ENCODE assay signal across 7 mouse cellular contexts in the genomic region with DNA sequence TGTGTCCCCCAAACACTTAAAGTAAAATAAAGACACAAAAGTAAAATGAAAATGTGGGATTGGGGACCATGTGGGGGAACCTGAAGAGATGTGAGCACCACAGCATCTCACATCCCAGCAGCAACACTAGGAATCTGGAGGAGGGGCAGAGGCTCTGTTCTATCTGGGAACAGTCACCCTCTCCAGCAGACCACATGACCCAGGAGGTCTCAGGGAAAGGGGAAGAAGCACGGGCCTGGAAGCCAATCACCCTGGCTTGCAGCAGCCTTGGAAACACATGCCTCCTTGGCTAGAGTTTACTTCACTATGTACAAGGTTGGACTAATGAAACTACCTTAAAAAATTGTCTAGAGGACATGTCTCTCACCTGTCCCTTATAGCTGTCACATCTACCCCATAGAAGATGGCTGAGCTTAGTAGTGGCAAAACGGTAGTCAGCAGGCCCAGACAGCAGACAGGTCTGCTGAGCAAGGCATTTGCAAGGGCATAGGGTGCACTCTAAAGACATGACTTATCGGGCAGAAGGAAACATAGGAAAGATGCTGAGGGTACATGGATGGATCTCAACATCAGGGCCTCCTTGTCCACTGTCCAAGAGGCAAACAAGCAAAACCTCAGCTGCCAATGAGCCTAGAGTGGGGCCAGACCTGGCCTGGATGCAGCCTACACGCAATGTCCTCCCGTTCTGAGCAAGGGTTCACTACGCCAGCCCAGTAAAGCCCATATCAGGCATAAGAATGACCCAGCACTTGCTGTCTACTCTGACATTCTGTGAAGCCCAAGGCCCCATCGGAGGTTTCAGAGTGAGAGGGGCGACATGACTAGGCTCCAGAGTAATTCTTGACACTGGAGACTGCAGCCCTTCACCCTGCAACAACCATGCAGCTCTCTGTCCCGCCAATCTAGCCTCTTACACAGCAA. TPM values are rescaled to one million over a fixed set of nuclear protein-coding genes. Genes with fewer than 3 reads are reported as not detected.
A peak's percentile ranks its signal among the peaks of the same experiment; 100 is the strongest.
DNase-seq lines count a peak whose midpoint lies in the region; ATAC-seq and TF ChIP-seq lines count a peak whose summit lies in the region.

No protein-coding gene starts in this region.

- TF ChIP-seq CTCF in thymus, adult 2 months (IDR thresholded peaks at IDR 0.05; ENCODE audit: borderline replicate concordance, control insufficient read depth, extremely low read depth, insufficient read depth, low read length, poor library complexity), result no peak

- H3K4me1 ChIP-seq in thymus, adult 2 months (replicated peaks; ENCODE audit: control insufficient read depth, insufficient read depth, low read length), result peaks cover 16% of the 10 kb centered on the region
- peaks cover 31% of the 10 kb centered on the region for H3K4me1 ChIP-seq in embryonic facial prominence, embryonic 10.5 days
- H3K4me1 ChIP-seq in limb, embryonic 14.5 days (ENCODE audit: control insufficient read depth, insufficient read depth, low read length), result peaks cover 6% of the 10 kb centered on the region

- TF ChIP-seq POLR2A in thymus, adult 2 months (IDR thresholded peaks at IDR 0.05; ENCODE audit: control insufficient read depth, extremely low read depth, insufficient read depth, low read length, poor library complexity), result no peak
- TF ChIP-seq POLR2A in limb, embryonic 14.5 days (IDR thresholded peaks at IDR 0.05; ENCODE audit: borderline replicate concordance, extremely low read depth, insufficient read depth, insufficient read length), result no peak

- H3K36me3 ChIP-seq in thymus, adult 2 months (ENCODE audit: control insufficient read depth, insufficient read depth, low read length), result peaks cover 6% of the 10 kb centered on the region; the same call in 1 of the 2 replicates
- H3K36me3 ChIP-seq in embryonic facial prominence, embryonic 10.5 days (replicated peaks), result 0 out of 2 replicates have a peak, but pooled peaks cover 3% of the 10 kb centered on the region
- H3K36me3 ChIP-seq in limb, embryonic 14.5 days (ENCODE audit: control insufficient read depth, insufficient read depth, low read length), result no peaks in the 10 kb centered on the region

- H3K27me3 ChIP-seq in thymus, adult 2 months (ENCODE audit: control insufficient read depth, insufficient read depth, low read length), result no peaks in the 10 kb centered on the region; the same call in 1 of the 2 replicates
- peaks cover 19% of the 10 kb centered on the region for H3K27me3 ChIP-seq in embryonic facial prominence, embryonic 10.5 days (replicated peaks; ENCODE audit: low read depth, poor library complexity, severe bottlenecking)
- no peaks in the 10 kb centered on the region for H3K27me3 ChIP-seq in limb, embryonic 14.5 days (ENCODE audit: control insufficient read depth, insufficient read depth, low read length)

- no peak for ATAC-seq in limb, embryonic 14.5 days (ENCODE audit: low FRiP score, low read depth)

- 46% methylated on average over 9 of the region's 9 CpGs for WGBS in thymus, adult 2 months
- WGBS in embryonic facial prominence, embryonic 10.5 days, result 55% methylated on average over 9 of the region's 9 CpGs
- 45% methylated on average over 9 of the region's 9 CpGs for WGBS in limb, embryonic 14.5 days

- no peaks in the 10 kb centered on the region for H3K9me3 ChIP-seq in embryonic facial prominence, embryonic 10.5 days
- no peaks in the 10 kb centered on the region for H3K9me3 ChIP-seq in limb, embryonic 14.5 days (ENCODE audit: control insufficient read depth, low read length)

- H3K9ac ChIP-seq in limb, embryonic 14.5 days (ENCODE audit: low read depth, low read length, severe bottlenecking), result peak overlapping the region; percentile 42

- peak overlapping the region; percentile 61 for H3K4me3 ChIP-seq in thymus, adult 2 months (ENCODE audit: control insufficient read depth, insufficient read depth, low read length)
- peak overlapping the region; percentile 63 for H3K4me3 ChIP-seq in embryonic facial prominence, embryonic 10.5 days
- H3K4me3 ChIP-seq in limb, embryonic 14.5 days (replicated peaks; ENCODE audit: low read length), result peak overlapping the region; percentile 62

- no peak overlapping the region for H3K27ac ChIP-seq in thymus, adult 2 months (ENCODE audit: control insufficient read depth, insufficient read depth, low read length)
- peak overlapping the region; percentile 66 for H3K27ac ChIP-seq in embryonic facial prominence, embryonic 10.5 days (replicated peaks)
- H3K27ac ChIP-seq in limb, embryonic 14.5 days (replicated peaks; ENCODE audit: low read depth, low read length), result no peak overlapping the region

- peak; percentile 18 for DNase-seq in thymus, adult 2 months
- no peak for DNase-seq in thymus, postnatal 25 days
- DNase-seq in embryonic facial prominence, embryonic 10.5 days (ENCODE audit: low spot score), result no peak
- DNase-seq in heart, postnatal 36 days, result peak; percentile 30 to 53
- no peak for DNase-seq in limb, embryonic 14.5 days (ENCODE audit: low spot score)
- DNase-seq in spleen, postnatal 10 days (ENCODE audit: low spot score in 2 of 2), result peak; percentile 43 to 55
- DNase-seq in embryo, embryonic 11 days, result no peak

- intact Hi-C loops in heart, postnatal 36 days (cut with DNase I), result loop anchor here (10.0 kb wide), 2 partner anchors 418 to 532 kb away; a partner anchor contains a TSS

- peak overlapping the region; percentile 70 for H3K4me2 ChIP-seq in limb, embryonic 14.5 days (replicated peaks; ENCODE audit: low read depth, low read length, severe bottlenecking)

RNA-seq across cellular contexts. Expression of a gene that starts 5.0 kb away (rescaled TPM):
- polyA plus RNA-seq in thymus, adult 2 months (2012; rRNA removed), result 53.7 and 67.3 TPM in 2 replicates
- 29.1 and 31.5 TPM in 2 replicates for polyA plus RNA-seq in embryonic facial prominence, embryonic 10.5 days (2016; fragmentation: Nextera tagmentation; extraction: Ambion mirVana)
- total RNA-seq in heart, postnatal 36 days (2021), result 100 to 1,000 TPM; 152 to 177 TPM
- polyA plus RNA-seq in limb, embryonic 14.5 days (2012; rRNA removed), result 25.2 and 28.7 TPM in 2 replicates
- 24.0 and 25.1 TPM in 2 replicates for polyA plus RNA-seq in limb, embryonic 14.5 days (2014; fragmentation: Nextera tagmentation; extraction: Ambion mirVana)

RNA-seq across cellular contexts. Expression of a gene that starts 5.1 kb away (rescaled TPM):
- polyA plus RNA-seq in thymus, adult 2 months (2012; rRNA removed), result 52.3 and 56.0 TPM in 2 replicates
- 65.8 and 71.2 TPM in 2 replicates for polyA plus RNA-seq in embryonic facial prominence, embryonic 10.5 days (2016; fragmentation: Nextera tagmentation; extraction: Ambion mirVana)
- total RNA-seq in heart, postnatal 36 days (2021), result 10 to 100 TPM; 21.1 to 25.6 TPM
- polyA plus RNA-seq in limb, embryonic 14.5 days (2012; rRNA removed), result 33.6 and 42.9 TPM in 2 replicates
- 18.9 and 23.4 TPM in 2 replicates for polyA plus RNA-seq in limb, embryonic 14.5 days (2014; fragmentation: Nextera tagmentation; extraction: Ambion mirVana)

RNA-seq across cellular contexts. Expression of a gene that starts 53.9 kb away (rescaled TPM):
- 70.0 and 79.3 TPM in 2 replicates for polyA plus RNA-seq in thymus, adult 2 months (2012; rRNA removed)
- polyA plus RNA-seq in embryonic facial prominence, embryonic 10.5 days (2016; fragmentation: Nextera tagmentation; extraction: Ambion mirVana), result 47.3 and 50.9 TPM in 2 replicates
- 10 to 100 TPM; 12.7 to 14.6 TPM for total RNA-seq in heart, postnatal 36 days (2021)
- polyA plus RNA-seq in limb, embryonic 14.5 days (2012; rRNA removed), result 79.7 and 82.6 TPM in 2 replicates
- 35.0 and 39.1 TPM in 2 replicates for polyA plus RNA-seq in limb, embryonic 14.5 days (2014; fragmentation: Nextera tagmentation; extraction: Ambion mirVana)

Comparison
In these comparisons a context has a peak if more than half of its experiments do, and no peak if none do; other contexts are left out.
1. DNase-seq: peak in thymus, adult 2 months (single experiment), heart, postnatal 36 days (2 of 2) and spleen, postnatal 10 days (2 of 2); none in thymus, postnatal 25 days (single experiment), embryonic facial prominence, embryonic 10.5 days (single experiment), limb, embryonic 14.5 days (single experiment) and embryo, embryonic 11 days (single experiment).
2. Peak in every context shown above with its lines, with median percentiles within 50 percentile points of each other: H3K4me3 ChIP-seq.